Mouse (Mus musculus): ENCODE results near the gene Flvcr1.

The Flvcr1 gene

DNA sequence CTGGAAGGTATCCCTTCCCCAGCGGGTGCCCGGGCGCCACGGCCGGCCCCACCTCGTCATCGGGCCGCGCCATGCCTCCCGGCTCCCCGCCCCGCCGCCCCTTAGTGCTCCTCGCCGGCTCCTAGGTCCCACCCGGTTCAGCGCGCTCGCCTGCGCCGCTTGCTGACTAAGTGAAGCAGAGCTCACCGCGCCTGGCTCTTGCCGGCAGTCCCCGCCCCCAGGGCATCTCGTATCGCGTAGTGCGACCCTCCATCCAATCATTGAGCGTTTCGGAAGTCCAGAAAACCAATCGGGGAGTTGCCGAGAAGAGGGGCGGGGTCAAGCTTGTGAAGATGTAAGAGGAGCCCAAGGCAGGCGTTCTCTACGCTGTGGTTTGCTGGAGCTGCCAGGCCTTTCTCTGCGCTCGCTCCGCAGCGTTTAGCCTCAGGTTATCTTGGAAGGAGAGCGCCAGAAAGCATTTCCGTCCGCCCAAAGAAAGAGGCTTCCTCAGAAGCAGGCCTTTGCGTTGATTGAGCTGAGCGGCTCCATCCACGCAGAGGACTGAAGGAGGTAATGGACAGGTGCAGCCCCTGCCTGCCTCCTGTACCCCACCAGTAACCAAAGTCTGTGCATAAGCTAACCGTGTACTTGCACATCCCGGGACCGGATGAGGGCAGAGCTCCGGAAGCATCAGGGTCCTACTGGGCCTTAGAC is at the start of gene Flvcr1:
Gene Flvcr1, minus strand, starts transcription at position 138 of the 693 bp plus-strand sequence.
- peak; percentile 92 to 99 for DNase-seq (ENCODE audit: low spot score in 2 of 2)

DNA sequence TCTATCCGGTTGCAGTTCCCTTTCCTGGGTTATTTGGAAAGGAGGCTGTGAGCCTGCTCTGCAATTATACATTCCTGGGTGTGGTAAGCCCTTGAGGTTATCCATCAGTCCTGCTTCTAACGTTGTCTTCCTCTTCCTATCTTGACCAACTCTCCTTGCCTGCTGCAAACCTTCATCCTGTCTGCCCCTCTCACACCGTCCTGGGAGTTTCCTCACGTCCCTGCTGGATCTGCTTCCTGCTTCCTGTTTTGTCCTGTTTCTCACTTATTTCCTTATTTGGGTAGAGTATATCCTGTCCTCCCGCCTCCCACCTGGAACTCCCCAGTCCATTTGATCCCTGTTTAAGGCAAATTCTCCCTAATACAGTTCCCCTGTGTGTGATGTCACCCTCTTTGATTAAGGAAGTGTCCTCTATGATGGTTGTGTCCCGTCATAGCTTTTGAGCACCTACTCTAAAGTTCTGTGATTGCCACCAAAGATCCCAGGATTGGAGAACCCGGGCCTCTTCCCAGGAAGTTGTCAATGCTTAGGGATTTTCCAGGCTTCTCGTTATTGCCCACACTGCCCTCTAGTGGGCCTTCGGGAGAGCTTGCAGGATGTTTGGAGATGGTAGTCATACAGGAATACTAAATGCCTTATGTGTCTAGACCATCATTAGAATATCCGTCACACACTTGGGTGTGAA is 49.4 kb upstream of the Flvcr1 start:
- no peak for DNase-seq (ENCODE audit: low spot score in 2 of 2)

DNA sequence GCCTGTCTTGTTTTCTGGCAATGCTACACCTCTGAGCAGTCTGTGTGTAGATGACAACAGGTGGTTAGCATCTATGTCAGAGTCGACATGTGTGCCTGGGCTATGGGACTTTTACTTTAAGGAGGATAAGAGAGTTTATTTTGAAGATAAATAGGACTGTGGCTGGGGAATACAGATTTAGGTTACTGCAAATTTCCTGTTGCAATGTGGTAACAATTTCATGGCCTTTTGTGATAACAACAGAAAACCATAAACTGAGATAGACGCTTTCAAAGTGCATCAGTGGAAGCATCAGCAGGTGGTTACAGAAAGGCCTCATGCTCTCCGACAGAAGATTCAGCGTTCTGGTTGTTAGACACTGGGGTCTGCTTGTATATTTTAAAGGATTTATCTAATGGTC is 47.5 kb upstream of the Flvcr1 start:
- DNase-seq (ENCODE audit: low spot score in 2 of 2) = no peak

DNA sequence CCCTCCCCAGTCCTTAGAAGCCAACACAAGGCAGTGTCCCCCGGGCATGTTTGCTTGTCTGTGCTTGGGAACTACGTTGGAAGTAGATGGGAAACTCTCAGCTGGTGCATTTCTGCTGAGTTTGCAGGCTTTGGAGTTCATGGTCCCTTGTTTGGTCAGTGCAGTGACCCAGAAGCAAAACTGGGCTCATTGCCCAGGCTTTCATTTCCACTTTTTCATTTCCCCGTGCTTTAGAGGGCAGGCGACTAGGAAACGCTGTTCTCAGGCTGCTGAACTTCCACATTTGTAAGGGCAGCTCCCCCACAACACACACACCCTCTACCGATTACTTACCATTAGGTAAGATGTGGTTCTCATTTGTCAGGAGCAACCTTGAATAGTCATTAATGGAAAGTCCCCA is 47.0 kb upstream of the Flvcr1 start:
- DNase-seq (ENCODE audit: low spot score in 2 of 2) = peak in 1 of 2 experiments; percentile 55

DNA sequence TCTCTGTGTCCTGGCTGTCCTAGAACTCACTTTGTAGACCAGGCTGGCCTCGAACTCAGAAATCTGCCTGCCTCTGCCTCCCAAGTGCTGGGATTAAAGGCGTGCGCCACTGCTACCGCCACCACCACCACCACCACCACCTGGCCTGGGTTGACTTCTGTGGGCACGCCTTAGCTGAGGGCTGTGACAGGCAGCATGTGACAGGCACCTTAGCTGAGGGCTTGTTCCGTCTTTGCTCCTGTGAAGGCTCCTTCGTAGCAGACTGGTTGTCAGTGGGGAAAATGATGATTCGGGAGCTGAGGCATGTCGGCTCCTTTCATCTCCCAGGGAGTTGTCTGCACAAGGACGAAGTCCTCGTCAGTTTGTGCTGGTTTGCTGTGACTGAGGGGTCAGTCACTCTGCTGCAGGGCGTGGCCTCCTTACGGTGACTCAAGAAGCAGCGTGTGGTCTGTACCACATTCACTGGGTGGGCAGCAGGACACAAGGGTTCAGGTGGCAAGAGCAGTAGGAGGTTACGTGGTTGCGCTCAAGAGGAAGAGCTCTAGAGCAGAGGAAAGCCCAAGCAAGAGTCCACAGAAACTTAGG is 46.5 kb upstream of the Flvcr1 start:
- no peak for DNase-seq (ENCODE audit: low spot score in 2 of 2)

DNA sequence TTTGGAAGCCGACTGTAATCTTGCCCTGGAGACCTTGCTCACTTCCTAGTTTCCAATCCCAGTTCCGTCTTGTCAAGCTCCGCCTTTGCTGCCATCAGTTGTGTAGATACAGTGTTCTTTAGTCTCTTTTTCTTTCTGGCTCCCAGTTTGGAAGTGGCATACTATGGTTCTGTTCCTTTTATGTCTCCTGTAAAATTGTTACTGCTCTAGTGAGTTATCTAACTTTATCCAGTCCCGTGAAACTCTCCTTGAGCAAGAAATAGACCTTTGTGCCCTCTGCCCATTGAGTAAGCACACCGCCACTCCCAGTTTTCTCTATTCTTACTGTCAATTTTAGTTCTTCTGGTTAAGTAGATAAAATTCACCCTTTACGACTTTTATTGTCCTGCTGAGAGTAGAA is 45.7 kb upstream of the Flvcr1 start:
- no peak for DNase-seq (ENCODE audit: low spot score in 2 of 2)

DNA sequence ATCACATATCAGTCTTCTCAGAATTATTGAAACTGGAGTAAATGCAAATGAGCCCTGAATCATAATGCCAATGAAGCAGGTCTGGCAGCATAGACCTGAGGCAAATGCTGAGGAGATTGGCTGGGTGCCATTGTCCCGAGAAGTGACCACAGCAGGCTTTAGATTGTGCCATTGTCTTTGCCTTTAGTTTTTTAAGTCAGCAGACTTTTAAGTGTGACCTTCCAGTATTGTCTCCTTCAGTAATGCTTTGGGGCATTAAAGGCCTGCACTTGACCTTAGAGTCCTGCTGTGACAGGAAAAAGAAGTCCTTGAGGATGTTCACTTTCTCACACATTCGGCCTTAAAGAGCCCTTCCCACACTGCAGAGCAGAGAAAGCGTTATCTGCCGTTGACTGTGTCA is 44.3 kb upstream of the Flvcr1 start:
- no peak for DNase-seq (ENCODE audit: low spot score in 2 of 2)

DNA sequence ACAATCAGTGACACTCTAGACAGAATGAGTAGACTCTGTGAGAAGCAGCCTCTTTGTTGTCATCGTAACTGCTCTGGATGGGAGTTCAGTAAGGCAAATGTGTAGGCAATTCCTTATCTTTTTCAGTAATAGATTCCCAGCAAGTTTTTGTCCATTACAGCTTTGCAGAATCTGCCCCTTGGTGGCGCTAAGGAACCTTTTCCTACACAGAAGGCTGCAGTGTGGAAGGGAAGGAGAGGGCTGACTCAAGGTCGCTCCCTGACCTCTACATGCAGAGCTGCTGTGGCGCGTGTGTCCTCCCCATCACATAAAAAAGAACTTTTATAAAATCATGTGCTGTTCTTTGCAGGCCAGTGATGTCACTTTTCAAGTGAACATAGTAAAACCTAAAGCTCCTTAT is 42.4 kb upstream of the Flvcr1 start:
- no peak for DNase-seq (ENCODE audit: low spot score in 2 of 2)

DNA sequence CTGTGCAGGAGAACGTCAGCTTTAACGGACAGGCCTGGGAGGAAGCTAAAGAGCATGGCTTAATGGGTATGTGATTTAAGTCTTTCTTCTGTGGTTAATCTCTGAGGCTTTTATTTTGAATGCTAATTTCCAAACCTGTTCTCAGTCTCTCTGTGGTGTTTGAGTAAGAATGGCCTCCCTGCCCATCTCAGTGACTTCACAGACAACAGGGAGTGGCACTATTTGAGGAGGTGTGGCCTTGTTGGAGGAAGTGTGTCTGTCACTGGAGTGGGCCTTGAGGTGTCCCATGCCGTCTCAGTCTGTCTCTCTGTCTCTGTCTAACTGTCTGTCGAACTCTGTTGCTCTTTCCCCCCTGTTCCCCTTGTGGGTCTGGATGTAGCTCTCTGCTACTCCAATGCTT is 39.2 kb upstream of the Flvcr1 start:
- DNase-seq (ENCODE audit: low spot score in 2 of 2) = no peak

DNA sequence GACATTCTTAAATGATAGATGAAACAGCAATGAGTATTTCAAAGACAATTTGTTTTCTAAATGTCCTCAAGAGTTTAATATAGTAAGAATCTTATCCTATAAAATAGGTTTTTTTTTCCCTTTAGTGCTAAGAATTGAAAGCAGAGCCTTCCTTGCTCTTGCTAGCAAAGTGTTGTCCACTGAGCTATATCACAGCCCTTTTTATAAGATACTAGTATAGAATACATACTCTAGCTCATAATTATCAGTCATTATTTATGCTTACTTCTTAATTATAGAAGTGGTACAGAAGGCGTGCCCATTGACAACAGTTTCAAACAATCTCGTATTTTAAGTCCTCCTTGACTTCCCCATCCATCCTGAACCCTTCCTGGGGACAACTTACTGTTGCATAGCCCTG is 38.6 kb upstream of the Flvcr1 start:
- DNase-seq (ENCODE audit: low spot score in 2 of 2) = no peak

DNA sequence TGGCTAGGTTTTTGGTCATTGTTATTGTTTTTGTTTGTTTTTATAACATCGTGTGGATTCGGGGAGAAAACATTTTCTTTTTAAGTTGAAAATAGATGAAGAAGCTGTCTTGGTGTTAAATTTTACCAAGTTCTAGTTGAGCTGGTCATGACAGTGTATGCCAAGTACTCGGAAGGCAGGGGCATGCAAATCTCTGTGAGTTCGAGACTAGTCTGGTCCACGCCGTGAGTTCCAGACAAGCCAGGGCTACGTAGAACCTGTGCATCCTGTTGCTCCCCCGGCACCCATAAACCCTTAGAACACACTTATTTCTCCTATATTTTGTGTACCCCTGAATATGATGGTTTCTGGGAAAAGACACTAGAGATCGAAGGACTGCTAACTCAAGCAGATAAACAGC is 37.7 kb upstream of the Flvcr1 start:
- DNase-seq (ENCODE audit: low spot score in 2 of 2) = no peak

DNA sequence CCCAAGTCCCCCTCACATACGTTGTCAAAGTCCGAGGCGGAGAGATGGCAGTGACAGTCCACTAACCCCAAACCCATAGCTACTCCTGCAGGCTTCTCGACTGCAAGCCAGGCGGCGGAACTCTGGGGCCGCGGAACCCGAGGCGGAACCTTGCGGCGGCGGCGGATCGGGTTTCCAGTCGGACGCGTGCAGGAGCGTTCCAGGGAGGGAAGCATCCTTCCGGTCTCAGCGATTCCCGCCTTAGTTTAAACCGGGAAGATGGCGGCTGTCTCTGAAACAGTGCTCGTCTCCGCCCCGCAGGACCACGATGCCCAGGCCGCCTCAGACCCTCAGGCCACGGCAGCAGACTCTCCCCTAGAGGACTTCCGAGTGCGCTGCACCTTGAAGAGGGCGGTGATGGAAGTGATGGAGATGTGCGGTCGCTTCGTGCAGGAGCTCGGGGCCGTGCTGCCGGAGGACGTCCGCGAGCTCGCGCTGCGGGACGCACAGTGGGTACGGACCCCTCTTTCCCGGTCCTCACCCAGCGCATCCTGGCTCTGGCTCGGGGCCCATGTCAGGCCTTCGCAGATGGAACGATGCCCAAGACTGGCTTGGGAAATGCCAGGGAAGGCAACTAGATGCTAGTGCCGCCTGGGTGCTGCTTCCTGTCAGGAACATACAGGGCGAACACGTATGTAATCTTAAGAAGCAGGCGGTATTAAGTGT is 37.0 kb upstream of the Flvcr1 start, which contains the start of the genes Tatdn3 and Nsl1:
Gene Tatdn3, minus strand, starts transcription at position 152 of the 705 bp plus-strand sequence.
Gene Nsl1, plus strand, starts transcription at position 232 of the 705 bp plus-strand sequence.
- peak; percentile 92 to 98 for DNase-seq (ENCODE audit: low spot score in 2 of 2)

DNA sequence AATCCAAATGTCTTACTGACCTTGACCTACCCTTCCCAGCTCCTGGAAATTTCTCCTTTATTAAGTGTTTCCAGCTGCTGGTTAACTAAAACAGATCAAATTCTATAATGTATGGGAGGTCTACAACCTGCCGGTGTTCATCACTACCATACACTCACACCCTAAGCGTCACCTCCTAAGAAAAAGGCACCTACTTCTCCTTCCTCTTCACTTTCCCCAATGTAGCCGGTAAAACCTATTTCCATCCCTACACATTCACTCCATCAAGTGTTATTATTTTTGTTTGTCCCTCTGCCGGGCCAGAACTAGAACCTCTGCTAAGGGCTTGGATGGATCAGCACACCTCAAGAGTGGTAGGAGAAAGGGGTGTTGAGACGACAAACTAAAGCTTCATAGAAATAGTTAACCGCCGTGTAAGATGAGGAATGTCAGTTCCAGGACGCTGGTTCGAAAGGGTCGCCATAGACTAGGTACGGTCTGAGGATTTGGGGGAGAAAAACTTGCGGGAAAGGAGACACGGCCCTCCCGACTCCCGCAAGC is 36.4 kb upstream of the Flvcr1 start:
- peak in 1 of 2 experiments; percentile 18 for DNase-seq (ENCODE audit: low spot score in 2 of 2)

DNA sequence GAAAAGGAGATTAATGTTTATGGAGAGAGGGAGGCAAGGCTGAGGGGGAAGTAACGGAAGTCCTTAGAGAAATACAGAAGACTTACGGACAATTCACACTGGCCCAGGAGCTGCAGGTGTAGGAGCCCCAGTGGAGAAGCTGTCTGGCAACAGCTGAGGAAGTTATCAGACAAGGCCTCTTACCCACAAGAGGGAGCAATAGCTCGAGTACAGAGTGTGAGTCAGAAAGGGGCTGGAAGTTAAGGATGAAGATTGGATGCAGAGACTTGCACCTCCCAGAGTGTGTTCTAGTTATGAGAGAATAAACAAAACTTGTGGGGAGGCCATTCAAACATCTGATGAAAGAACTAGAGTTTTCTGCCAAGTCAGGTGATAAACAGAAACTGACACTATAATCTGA is 31.5 kb upstream of the Flvcr1 start:
- DNase-seq (ENCODE audit: low spot score in 2 of 2) = no peak

DNA sequence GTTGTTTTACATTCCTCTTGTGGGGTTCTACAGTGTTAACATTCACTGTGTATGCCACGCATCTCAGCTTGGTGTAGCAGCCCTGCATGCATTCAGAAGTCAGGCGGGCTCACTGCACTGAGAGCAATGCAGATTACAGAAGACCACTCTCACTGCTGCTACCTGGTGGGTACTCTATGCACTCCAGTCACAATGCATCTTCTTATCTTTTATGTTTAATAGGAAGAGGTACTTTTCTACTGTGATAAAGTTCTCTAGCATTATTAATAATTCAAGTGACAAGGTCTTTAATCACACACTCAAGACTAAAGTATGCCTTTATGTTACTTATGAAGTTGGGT is 29.5 kb upstream of the Flvcr1 start:
- DNase-seq (ENCODE audit: low spot score in 2 of 2) = no peak

DNA sequence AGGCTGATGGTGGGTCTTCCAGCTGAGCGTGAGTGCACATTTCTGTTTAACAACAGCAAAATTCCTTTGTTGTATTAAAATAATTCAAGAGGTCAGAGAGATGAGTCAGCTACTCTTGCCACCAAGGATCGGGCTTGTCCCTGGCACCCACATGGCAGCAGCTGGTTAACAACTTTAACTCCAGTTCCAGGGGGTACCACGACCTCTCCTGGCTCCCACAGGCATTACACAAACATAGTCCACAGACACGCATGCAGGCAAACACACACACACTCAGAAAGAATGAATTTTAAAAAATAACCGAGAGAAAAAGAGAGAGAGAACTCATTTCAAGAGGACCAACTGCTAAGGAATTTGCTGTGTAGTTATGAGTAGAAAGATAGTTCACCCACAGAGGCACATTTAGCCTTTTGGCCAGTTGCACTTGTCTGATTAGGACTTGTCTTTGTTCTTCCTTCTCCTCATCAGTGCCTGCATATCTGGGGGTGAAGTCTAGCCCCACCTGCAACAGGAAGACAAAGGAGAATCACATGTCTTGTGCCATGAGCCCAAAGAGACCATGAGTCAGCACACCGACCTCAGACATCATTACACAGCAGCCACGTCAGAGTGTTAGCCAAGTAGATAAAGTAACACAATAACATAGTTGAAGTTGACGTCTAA is 29.0 kb upstream of the Flvcr1 start:
- peak in 1 of 2 experiments; percentile 37 for DNase-seq (ENCODE audit: low spot score in 2 of 2)

DNA sequence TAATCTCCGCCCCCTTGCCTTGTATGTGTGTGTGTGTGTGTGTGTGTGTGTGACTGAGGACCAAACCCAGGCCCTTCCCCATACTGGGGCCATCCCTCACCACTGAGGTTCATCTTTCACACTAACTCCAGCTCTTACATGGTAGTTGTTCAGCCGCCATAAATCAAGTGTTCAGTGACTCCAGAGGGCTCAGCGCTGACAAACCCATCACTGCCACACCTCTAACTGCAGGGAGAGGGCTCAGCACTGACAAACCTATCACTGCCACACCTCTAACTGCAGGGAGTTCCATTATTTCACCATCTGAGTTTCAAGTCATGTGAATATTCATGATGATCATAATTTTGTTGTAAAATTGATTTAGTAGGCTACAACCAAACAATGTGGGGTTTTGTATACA is 27.6 kb upstream of the Flvcr1 start:
- DNase-seq (ENCODE audit: low spot score in 2 of 2) = no peak

DNA sequence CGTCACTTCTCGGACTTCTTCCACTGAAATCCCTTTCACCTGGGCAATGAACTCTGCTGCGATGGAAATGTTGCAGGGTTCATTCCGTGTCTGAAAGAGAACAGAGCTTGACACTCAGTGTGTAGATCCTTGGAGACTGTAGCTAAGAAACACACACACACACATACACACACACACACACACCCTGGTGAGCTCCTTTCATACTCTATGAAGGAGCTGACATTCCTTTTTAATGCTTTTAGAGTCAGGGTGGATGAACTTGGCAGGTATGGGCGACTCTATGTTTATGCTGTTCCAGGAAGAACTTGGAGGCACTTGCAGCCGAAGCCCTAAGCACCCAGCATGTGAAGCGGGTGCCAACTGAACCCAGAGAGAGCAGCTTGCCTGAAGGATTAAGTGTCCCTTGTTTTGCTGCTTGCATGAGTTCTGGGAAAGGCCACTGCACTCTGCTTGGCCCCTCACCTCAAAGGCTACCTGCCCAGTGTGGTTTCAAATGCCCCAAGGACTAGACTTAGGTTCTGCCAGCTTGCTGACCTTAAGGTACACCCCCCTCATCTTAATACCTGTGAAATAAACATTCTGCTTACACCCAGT is 20.4 kb upstream of the Flvcr1 start:
- no peak for DNase-seq (ENCODE audit: low spot score in 2 of 2)

DNA sequence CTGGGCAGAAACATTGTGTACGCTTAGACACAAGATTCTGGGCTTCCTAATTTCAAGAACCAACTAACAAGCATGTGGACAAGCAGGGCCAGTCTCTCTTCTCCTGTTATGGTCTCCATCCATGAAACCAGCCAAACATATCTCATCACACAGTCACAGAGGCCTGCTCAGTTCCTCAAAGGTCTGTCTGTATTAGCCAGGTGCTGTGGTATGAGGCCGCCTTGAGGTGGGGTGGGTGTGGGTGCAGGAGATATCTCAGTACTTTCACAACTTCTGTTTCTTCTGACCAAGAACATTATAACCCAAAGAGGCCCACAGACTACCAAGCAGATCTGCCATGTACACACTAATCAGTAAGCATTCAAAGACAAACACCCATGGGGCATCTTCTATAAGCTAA is 19.3 kb upstream of the Flvcr1 start:
- DNase-seq (ENCODE audit: low spot score in 2 of 2) = no peak

DNA sequence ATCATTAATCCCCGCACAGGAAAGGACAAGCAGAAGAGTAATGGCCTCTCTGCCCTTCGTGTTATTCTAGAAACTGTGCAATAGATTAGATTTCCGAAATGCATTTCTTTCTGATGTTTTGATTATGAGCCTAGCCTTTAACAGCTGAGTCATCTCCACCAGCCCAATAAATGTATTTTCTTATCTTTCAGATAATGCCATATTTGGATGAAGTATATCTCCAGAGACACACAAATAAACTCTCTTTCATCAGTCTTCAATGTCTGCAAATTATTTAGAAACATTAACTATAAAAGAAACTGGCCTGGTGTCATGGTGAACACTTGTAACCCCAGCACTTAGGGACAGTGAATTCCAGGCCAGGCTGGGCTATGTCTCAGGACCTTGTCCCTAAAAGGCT is 16.7 kb upstream of the Flvcr1 start:
- DNase-seq (ENCODE audit: low spot score in 2 of 2) = no peak

DNA sequence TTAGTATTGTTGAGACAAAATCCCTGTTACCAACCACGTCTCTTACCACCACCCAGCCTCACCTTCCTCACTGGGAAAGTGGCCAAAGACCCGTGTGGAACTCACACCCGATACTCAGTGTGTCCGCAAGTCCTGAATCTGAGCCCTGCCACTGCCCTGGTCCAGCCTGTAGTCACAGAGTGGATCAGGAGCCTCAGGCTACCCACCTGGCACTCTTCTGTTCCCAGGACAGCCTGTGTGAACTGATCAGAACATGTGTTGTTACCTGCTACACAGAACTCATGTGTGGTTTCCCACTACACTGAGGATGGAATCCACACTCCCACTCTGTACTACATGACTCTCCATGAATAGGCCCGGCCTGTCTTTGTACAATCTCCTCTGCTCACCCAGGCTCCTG is 16.1 kb upstream of the Flvcr1 start:
- DNase-seq (ENCODE audit: low spot score in 2 of 2) = no peak
